Mouse (Mus musculus): ENCODE measurements at regions not wholly inside any gene's neighbourhood (a gene's known extent, or its start where the extent isn't known, plus 50 kb on each side); places are given as distances from the start of the nearest gene placed in this dataset.

DNA sequence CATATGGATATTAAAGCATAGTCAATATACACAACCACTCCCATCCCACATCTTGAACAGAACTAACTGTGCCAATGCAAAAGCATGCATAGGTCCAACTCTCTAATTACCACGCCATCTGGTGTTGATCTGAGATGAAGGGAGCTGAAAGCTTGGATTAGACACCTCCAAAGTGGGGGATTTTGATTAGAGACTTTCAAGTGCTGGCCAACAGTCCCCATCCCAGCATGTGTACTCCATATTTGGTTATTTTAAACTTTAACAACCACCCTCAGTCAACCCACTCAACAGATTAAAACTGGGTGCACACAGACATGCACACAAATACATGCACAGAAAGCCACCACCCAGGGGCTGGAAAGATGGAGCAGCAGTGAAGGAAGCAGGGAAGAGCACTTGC lies 366.9 kb upstream of the Intu start:
- no peak for DNase-seq (ENCODE audit: low read depth, low spot score)

DNA sequence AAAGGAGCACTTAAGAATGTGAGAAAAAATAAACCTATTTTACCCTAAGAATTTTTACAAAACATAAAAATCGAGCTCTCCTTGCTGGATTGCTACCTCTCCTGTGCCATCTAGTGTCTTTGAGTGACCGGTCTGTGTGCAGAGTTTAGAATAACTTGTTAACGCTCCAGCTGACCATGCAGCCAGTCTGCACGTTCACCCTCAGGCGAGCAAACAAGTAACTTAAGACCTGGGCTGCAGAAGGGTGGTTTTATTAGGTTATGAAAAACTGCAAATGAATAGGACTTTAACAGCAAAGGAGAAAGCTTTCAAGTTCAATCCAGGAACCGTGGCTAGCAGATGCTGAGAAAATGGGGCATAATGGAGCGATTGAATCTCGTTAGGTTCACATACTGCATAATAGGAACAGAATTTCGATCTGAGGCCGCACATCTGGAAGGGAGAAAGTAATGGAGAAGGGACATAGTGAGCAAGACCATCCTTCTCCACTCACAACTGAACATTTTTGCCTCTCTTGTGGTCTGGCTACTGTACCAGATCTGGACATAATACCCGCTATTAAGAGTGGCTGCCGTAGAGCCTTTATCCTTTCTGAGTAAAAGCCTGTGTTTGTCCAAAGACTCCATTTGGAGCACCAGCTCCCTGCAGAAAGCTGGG lies 363.0 kb upstream of the Intu start:
- DNase-seq (ENCODE audit: low read depth, low spot score) = no peak

DNA sequence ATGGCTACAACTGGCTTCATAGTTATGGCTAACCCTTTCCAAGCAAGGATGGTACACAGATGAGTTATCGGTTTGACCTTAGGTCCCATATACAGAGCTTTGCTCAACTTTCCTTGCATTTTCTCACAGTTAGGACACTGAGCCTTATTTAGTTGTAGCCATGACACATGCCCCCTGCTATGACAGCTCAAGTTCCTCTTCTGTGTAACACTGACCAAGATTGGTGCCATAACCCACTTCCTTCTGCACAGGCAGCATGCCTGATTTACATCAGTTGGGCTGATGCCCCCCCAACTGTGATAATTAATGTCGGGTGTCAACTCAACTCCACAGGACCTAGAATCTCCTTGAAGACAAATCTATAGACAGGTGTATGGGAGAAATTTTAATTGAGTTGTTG lies 361.5 kb upstream of the Intu start:
- DNase-seq (ENCODE audit: low read depth, low spot score) = no peak

DNA sequence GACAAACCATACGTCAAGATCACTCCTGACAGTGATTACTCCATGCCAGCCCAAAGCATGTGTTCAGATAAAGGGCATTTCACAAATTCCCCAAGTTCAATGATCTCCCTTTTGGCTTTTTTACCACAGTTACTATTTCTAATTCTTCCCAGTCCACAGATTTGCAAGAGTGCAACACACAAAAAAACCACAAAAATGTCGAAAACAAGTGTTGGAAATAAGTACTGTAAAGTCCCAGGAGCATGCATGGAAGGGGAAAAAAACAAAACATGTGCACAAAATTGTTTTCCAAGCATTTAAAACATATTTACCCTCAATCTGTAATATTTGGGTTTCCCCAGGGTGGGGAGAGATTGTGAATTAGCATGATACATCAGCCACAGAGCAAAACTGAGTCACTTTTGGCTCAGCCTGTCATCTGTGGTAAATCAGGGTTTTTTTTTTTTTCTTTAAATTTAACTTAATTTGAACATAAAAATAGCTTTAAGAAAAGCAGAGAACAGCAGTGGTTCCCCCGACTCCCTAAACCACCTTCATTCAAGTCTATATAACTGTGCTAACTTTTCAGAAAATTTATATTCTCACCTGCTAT lies 351.3 kb upstream of the Intu start:
- DNase-seq (ENCODE audit: low read depth, low spot score) = peak; percentile 50

DNA sequence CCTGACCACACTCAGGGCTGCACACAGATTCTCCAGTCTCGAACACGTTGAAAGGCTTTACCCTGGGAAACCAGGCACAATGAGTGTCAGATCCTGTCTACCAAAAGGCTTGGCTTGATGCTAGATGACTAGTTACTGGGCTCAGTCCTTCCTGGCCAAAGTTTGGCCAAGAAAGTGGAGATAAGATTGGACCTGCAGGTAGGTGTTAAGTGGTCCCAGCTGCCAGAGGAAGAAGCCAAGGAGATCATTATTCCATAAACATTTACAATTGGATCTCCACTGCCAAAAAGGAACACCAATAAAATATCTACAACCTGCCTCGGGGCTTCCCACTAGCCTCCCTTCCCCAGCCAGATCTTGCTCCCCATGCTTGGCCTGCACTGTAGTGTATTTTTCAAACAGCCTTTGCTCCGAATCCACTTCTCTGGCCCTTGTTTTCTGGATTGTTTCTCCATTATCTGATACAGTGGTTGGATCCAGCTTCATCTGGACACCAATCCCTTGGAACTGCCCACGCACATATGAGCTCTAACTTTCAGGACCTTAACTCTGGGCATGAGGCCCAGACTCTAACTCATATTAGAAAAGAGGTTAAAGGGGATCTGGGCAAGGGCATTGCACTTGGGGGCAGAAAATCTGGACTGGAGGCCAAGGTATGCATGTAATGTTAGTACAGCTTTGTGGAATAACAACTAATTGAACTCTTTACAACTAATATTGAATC lies 345.3 kb upstream of the Intu start:
- DNase-seq (ENCODE audit: low read depth, low spot score) = peak; percentile 49

DNA sequence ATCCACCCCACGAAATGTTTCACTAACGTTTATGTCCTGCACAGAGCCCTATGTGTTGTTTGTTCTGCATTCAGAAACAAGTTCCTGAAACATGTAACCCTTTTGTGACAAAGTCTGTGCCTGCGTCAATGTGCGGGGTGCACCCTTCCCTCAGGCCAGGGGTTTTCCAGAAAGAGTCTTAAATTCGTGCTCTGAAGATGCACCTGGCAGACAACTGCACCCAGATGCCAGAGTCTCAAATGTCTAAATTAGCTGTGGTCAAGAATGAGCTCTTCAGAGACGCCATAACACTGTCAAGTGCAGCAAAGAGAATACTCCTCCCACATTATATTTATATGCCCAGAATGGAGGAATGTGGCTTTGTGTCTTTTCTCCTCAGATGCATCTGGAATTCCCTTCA lies 341.6 kb upstream of the Intu start:
- no peak for DNase-seq (ENCODE audit: low read depth, low spot score)

DNA sequence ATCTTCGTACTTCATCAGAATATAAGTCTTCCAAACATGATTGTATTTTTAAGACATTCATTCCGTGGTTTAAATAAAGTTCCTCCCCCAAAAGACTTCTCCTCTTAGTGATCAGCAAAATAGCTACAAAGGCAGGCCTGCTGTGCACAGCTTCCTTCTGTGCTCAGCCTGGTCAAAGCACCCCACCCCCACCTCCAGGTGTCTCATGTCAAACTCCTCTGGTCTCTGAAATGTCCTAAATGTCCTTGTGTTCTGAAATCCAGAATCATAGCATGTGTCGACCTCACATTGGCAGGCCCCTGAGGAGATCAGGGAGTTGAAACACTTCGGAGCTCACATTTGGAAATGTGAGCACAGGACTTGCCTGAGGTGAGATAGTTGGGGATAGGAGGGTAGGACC lies 341.1 kb upstream of the Intu start:
- no peak for DNase-seq (ENCODE audit: low read depth, low spot score)

DNA sequence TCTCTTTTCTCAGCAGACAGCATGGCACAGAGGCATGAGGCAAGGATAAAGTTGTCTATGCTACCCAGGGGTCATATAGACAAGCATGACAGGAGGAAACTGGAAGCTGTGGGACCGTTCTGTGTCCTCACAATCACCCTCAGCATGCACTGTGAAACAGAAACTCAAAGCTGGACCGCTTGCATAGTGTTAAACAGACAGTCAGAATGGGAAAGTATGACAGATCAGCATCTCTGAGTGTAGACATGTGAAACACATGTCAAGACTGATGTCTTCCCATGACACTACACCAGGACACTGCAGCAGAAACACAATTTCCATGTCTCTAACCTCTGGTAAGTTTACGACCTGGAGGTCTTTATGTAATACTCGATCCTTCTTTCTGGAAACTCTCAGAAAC lies 330.9 kb upstream of the Intu start:
- no peak for DNase-seq (ENCODE audit: low read depth, low spot score)

DNA sequence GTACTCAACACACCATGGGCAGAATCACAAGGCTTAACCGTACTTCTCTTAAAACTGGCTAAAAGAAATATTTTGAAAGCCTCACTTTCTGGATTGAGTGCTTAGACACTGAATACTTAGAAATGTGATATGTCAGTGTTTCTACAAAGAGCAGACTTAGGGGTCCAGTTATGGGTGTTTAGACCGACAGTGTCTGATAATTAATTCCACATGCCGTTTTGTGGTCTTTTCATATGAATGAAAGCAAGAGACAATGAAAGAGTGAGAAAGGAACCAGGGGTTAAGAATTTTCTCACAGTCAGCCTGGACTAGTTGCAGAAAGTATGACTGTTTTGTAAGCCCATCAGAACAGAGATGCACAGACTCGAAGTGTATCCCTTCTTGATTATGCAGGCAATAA lies 324.8 kb upstream of the Intu start:
- no peak for DNase-seq (ENCODE audit: low read depth, low spot score)

DNA sequence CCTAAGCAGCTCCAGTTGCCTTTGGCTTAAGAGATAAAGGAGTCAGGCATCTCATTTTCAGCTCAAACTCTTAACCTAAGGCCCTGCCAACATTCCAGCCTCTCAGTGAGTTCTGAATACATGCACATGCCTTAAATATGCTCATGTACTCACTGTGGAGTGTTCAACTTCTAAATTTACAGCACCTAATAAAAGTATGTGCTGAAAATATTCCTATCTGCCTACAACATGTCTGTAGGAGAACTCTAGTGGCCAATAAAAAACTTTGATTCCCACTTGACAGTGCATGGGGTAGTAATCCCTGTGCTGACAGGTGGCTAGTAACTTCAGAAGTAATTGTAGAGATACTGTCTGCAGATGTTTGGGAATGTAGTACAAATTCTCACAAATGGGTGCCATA lies 319.3 kb upstream of the Intu start:
- DNase-seq (ENCODE audit: low read depth, low spot score) = no peak

DNA sequence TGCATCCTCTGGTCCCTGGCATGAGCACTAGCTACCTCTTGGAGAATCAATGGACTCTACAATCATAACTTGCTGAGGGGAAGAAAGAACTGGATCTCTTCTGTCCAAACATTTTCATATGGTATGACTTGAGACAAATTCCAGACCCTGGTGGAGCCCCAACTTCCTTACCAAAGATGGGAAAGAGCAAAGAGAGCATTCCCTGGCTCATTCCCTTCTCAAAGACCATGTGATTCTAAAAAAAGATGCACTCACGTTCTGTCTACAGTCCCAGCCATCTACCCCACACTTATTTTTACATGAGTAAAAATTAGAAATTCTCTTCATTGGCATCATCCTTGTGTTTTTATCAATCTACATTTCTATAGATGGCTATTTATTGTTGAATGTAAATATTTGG lies 304.3 kb upstream of the Intu start:
- DNase-seq (ENCODE audit: low read depth, low spot score) = no peak

DNA sequence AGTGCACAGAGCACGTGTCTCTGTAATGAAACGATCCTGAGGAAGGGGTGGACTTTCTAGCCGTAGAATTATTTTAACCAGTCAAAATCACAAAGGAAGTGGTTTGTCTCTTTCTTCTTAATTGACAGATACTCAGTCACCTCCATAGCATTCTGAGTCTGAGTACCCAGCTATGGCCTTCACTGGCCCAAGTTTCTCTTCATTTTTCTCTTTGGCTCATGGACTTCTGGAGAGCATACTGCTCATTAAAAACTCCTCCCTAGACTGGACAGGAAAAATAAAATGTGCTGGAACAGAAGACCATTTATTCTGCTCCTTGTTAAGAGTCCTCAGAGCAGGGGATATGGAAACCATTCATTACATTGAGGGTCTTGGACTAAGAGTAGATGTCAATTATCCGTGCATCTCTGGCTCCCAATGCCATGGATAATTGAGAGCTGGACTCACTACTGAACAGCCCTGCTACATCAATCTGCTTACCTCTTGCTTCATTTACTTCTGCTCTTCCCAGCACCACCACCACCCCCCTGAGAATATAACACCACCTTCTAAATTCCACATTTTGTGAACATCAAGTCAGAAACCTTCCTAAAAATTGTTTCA lies 287.5 kb upstream of the Intu start:
- no peak for DNase-seq (ENCODE audit: low read depth, low spot score)

DNA sequence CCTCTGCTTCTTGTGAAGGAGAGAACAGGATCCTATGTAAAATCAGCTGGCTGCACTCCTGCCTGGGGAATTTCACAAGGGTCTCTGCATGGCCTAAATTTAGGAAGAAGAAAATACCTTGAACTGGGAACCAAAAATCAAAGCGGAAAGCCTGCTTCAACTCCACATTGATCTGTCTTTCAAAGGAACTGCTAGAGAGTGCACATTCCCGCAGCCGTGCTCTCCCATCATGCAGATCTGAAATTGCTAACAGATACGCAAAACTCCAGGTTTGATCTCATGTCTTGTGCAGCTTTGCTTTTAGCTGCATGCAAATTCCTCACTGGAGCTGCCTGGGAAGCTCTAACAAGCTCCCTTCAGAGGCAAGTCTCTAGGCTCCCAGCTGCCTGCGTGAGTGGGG lies 276.7 kb upstream of the Intu start:
- DNase-seq (ENCODE audit: low read depth, low spot score) = no peak

DNA sequence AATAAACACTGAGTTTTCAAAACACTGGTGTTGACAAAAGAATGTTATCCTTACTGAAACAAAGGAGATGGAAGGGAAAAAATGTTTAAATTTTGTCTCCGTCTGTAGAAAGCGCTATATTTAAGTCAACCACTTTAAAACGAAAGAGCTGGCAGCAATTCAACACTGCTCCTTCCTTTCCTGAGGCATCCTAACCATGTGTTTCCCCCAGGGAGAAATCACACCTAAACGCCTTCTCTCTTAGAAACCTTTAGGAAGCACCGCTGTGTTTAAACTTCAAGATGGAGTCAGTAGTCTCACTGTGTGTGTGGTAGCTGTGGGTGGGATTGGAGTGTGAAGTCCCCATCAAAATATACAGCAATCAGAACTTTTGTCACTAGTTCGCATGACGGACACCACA lies 268.6 kb upstream of the Intu start:
- DNase-seq (ENCODE audit: low read depth, low spot score) = no peak

DNA sequence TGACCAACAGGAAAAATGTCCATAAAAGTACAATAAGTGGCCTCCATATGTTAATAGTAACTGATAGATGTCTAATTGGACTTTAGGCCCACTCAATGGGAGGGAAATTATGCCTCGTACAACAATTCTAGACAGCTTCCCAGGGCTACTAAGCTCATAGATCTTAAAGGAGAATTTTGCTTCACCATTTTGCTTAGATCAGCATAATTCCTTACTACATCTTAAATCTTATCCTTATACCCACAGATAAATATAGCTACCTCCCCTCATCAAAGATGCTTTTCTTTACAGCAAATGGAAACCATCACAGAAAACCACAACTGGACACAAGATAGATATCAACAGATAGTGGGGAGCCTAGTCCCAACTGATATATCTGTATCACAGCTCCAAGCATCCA lies 263.6 kb upstream of the Intu start:
- no peak for DNase-seq (ENCODE audit: low read depth, low spot score)

DNA sequence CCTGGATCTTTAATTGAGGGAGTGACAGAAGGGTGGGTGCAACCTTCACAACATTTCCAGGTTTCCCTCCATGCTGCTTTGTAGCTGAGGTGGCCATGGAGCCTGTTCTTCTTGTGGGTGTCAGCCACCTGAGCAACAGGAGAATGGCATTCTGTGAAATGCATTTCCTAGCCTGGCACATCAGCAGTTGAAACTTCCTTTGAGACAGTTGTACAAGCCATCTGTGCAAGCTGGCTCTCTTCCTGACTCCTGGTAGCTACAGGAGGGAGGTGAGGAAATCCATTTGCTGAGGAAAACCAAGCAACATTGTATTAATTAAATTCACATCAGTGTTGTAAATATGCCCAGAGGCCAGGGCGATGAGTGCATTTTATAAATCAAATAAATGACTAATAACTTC lies 248.2 kb upstream of the Intu start:
- no peak for DNase-seq (ENCODE audit: low read depth, low spot score)

DNA sequence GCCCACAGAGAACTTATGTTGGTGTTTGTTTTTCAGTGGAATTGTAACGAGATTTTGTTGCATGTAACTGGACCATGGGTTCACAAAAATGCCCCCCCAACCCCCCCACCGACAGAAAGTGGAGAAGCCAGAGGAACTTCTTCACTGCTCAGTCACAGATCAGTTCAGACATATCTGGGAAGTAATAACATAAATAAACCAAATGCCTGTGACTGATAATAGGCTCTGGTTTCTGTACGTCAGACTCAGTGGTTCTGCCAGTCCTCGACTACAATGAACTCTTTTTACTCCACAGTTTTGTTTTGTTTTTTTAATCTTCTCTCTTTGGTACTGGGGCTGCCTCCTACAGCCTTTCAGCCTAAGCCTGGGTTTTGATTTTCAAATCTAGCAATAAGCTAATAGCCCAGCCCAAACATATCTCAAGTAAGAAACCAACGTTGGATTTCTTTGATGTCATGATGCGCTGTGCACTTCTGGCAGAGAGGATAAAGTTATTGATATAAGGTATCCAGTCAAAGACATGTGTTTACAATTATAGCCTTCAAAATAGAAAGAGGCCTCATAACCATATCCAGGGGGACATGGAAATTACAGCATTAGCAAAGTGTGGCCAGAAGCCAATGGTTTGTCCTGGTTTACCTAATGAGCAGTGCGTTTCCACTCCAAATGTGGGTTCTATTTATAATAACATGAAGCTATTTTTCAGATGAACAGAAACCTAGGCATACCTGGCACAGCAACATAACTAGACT lies 244.0 kb upstream of the Intu start:
- DNase-seq (ENCODE audit: low read depth, low spot score) = no peak

DNA sequence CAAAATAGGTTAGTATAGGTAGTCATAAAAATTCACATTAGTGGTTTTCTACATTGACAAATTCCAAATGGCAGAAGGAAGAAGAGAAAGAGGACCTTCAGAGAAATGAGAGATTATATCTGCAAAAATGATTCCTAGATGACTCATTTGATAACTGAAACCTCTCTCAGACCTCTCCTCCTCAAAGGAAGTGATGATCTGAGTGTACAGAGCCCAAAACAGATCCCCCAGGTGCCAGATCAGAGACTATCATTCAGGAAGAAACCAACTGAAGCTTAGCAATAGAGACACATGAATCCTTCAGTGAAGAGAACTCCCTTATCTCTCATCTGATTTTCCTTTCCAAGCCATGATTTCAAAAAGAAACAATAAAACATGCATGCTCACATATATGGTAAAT lies 234.0 kb upstream of the Intu start:
- no peak for DNase-seq (ENCODE audit: low read depth, low spot score)

DNA sequence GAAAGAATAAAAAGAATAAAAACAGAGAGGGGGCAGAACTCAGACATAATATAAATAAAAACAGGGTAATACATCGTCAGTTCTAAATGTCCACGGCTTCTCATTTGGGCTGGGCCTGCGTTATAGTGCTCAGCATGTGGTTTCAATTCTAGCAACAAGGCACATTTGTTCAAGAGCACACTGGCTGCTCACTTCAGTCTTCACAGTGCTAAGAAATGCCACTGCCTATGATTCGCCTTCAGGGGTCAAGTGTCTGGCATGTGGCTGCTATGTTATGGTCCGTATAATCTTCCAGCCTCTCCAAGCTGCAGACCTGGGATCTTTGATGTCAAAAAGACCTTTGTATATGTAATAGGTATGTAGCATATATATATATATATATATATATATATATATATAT lies 210.8 kb upstream of the Intu start:
- peak; percentile 8 for DNase-seq (ENCODE audit: low read depth, low spot score)

DNA sequence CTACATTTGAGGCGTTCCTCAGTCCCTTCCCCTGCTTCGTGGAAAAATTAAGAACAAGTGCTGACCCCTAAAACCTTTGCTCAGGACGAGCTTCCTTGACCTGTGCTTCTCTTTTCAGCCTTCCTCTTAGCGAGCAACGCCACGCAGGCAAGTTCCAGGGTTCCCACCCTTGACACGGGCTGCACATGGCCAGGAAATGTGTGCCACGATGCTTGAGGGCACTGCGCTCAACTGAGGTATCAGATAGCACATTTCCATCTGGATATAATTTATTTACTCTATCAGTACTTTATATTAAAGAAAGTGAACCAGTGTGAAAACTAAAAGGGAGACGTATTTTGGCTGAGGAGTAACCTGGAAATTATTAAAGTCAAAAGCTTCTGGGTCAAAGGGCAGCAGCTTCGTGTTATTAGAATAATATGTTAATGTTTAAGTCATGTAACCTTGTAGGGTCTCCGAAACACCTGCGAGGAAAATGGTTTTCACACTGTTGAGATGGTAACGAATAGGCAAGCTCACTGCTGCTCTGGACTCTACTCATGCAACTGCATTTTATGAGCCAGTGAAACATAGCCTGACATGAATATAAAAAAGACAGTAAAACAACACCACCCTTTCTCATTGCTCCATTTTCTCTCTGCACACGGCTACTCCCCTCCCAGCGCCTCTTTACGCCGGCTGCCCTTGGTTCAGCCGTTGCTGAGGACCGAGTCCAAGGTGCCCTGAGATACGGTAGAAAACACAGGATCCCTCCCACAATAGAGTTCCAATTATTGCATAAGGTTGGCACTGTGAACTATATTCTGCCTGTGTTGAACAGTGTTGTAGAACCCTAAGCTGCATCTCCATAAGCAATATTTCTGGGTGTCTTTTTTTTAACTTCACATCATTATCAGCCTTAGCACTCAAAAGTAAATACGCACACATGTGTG lies 204.9 kb upstream of the Intu start:
- DNase-seq (ENCODE audit: low read depth, low spot score) = no peak

DNA sequence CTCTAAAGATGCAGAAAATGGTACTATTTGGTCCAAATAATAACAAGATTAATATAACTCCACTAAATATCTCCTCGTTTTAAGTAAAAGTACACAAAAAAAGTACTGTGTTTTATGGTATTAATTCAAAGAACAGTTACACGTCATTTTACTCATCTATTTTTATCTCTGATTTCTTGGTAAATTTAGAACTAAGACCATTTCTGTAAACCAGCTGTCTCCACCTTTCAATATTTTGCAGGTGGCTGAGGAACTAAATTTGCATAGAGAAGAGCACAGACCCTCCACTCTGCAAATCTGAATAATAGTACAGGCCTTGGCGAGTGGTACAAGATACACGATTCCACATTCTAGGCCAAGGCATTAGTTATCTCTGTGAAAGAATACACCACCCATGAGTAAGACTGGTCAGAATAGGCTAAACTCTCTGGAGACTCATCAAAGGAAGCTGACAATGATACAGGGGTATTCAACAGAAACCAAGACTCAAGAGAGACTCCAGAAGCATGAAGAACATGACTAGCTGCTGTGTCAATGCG lies 191.5 kb upstream of the Intu start:
- no peak for DNase-seq (ENCODE audit: low read depth, low spot score)
